Mouse (Mus musculus) frontal cortex, postnatal 36 days (tissue): ENCODE measurements around the gene Hbs1l.

Experiments
- DNase-seq, 2 experiments: peaks; one replicate each; pipeline ENCODE4 v3.0.0; 2022; ENCODE audit warnings: low spot score in 2 of 2

Gene Hbs1l

GRCm38 (mm10) chr10:21401259-21401658, 105.5 kb downstream of the Hbs1l start:
- no peak for DNase-seq

DNA sequence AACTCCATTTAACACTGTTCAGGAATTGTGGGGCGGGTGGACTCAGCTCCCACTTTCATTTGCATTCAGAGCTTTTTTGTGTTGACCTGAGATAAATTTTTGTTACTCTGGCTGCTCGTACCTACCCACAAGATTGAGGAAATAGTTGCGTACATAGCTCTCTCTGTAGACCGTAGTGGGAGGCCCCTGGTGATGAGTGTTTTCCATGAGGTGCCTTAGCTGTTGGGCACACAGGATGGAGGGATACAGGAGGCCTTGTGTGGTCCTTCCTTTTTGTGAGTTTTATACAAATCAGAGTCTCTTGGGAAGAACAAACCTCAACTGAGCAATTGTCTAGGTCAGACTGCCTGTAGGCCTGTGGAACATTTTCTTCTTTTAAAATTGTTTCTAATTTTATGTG, 109.0 kb downstream of the Hbs1l start:
- no peak for DNase-seq

DNA sequence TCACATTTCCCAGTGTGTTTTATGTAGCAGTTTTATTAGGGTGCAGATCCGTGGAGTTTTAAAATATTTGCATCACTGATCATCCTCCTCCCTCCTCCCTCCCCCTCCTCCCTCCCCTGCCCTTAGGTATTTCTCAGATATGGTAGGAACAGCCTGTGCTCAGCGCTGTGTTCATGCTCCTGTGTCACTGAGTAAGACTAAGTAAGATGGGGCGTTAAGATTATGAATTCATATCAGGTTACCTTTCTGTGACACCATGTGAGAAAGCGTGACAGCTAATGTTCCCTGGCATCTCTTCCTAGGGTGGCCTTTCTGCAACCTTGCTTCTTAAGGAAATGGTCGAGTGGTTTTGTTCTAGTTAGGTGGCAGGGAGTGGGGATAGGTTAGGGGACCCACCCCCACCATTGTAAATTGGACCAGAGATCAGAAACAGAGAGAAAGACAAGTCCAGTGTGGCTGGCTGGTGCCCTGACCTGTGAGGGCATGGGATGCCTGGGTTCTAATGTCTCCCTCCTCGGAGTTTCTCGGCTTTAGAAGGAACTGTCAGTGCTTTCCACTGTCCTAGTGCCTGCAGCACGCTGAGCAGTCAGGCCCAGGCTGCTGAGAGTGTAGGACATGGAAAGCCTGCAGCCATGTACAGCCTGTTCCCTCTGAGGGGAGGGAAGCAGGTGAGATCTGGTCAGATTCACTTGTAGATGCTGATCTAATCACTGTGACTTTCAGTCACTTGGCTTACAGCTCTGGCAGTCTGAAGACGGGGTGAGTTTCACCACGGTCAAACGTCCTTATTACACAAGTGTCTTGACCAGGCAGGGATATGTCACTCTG, 110.1 kb downstream of the Hbs1l start:
- no peak for DNase-seq

GRCm38 (mm10) chr10:21410711-21411110, 114.9 kb downstream of the Hbs1l start:
- DNase-seq = no peak

- DNase-seq = no peak
Measured at GRCm38 (mm10) chr10:21411621-21412205, 115.9 kb downstream of the Hbs1l start.

DNA sequence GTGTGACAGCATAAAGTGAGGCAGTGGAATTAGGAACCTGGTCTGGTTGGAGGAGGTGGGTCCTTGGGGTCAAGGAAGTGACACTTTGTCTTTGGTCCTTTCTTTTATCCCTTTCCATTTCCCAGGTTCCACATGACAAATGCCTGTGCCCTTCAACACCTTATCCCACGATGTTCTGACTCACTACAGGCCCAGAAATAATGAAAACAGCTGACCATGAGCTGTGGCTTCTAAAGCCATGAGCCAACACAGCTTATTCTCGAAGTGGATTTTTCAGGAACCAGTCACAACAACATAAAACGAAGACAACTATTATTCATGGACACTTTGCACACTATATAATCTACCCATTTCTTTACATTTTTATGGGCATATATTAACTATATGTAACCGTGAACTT, 119.3 kb downstream of the Hbs1l start:
- no peak for DNase-seq

- no peak for DNase-seq
Measured at GRCm38 (mm10) chr10:21416184-21416583, 120.4 kb downstream of the Hbs1l start.
